Mouse (Mus musculus): ENCODE measurements around the gene Slc8a1. TPM values are rescaled to one million over a fixed set of nuclear protein-coding genes. Genes with fewer than 3 reads are reported as not detected.

Slc8a1 gene
- polyA plus RNA-seq, 1 experiment from 2014 or later, result 148 TPM

- WGBS (ENCODE audit: insufficient replicate concordance), result 88% methylated on average over 4 of the region's 4 CpGs
- Histone ChIP-seq H3K36me3 (ENCODE audit: control insufficient read depth, insufficient read depth, low read length) (peaks cover 4% of the 10 kb centered on the region; the same call in 1 of the 2 replicates), H3K4me3 (ENCODE audit: low read depth, low read length) (no peak overlapping the region), H3K4me2 (no peak overlapping the region), H3K27ac (ENCODE audit: low read depth, low read length) (no peak overlapping the region), H3K9me3 (replicated peaks; ENCODE audit: control insufficient read depth, low read length) (no peaks in the 10 kb centered on the region), H3K9ac (ENCODE audit: low read depth, low read length) (no peak overlapping the region), H3K4me1 (ENCODE audit: control insufficient read depth, insufficient read depth, low read length) (no peaks in the 10 kb centered on the region), H3K27me3 (ENCODE audit: control insufficient read depth, insufficient read depth, low read length) (no peaks in the 10 kb centered on the region)
- ATAC-seq (replicated peaks; ENCODE audit: insufficient number of reproducible peaks, low FRiP score, low TSS enrichment), result no peak
Observed at GRCm38 (mm10) chr17:81383461-81383860, 354.7 kb downstream of the Slc8a1 start.

DNA sequence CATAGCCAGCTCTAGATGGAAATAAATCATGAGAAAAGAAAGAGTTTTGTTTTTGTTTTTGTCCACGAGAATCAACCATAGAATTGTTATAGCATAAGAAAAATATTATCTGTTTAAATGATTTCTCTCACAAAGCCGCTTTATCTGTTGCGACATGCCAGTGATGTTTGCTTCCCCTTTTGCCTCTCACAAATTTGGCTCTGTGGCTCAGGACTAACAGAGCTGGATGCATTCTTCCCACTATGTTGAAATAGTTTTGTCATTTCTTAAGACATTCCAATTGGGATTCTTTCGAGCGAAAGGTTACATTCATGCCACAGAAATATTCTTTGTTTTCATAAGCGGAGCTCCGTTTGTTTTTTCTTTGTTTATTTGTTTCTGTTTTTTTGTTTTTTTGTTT is 359.7 kb downstream of the Slc8a1 start:
- H3K9me3 ChIP-seq (replicated peaks; ENCODE audit: control insufficient read depth, low read length), result no peaks in the 10 kb centered on the region
- H3K27ac ChIP-seq (ENCODE audit: low read depth, low read length), result no peak overlapping the region
- WGBS (ENCODE audit: insufficient replicate concordance), result 81% methylated on average over 7 of the region's 7 CpGs
- H3K9ac ChIP-seq (ENCODE audit: low read depth, low read length), result no peak overlapping the region
- H3K4me3 ChIP-seq (ENCODE audit: low read depth, low read length), result no peak overlapping the region
- no peaks in the 10 kb centered on the region for H3K4me1 ChIP-seq (ENCODE audit: control insufficient read depth, insufficient read depth, low read length)
- H3K36me3 ChIP-seq (ENCODE audit: control insufficient read depth, insufficient read depth, low read length), result no peaks in the 10 kb centered on the region
- no peaks in the 10 kb centered on the region for H3K27me3 ChIP-seq (ENCODE audit: control insufficient read depth, insufficient read depth, low read length)
- H3K4me2 ChIP-seq, result no peak overlapping the region
- ATAC-seq (replicated peaks; ENCODE audit: insufficient number of reproducible peaks, low FRiP score, low TSS enrichment), result no peak

- no peak for ATAC-seq (replicated peaks; ENCODE audit: insufficient number of reproducible peaks, low FRiP score, low TSS enrichment)
- H3K9me3 ChIP-seq (replicated peaks; ENCODE audit: control insufficient read depth, low read length), result no peaks in the 10 kb centered on the region
- 58% methylated on average over 5 of the region's 5 CpGs for WGBS (ENCODE audit: insufficient replicate concordance)
- no peak overlapping the region for H3K4me3 ChIP-seq (ENCODE audit: low read depth, low read length)
- H3K4me1 ChIP-seq (ENCODE audit: control insufficient read depth, insufficient read depth, low read length), result no peaks in the 10 kb centered on the region
- no peaks in the 10 kb centered on the region for H3K27me3 ChIP-seq (ENCODE audit: control insufficient read depth, insufficient read depth, low read length)
- H3K36me3 ChIP-seq (ENCODE audit: control insufficient read depth, insufficient read depth, low read length), result no peaks in the 10 kb centered on the region
- H3K4me2 ChIP-seq, result no peak overlapping the region
- no peak overlapping the region for H3K9ac ChIP-seq (ENCODE audit: low read depth, low read length)
- no peak overlapping the region for H3K27ac ChIP-seq (ENCODE audit: low read depth, low read length)
Observed at GRCm38 (mm10) chr17:81377757-81378299, 360.3 kb downstream of the Slc8a1 start.

- H3K27me3 ChIP-seq (ENCODE audit: control insufficient read depth, insufficient read depth, low read length), result no peaks in the 10 kb centered on the region
- H3K4me1 ChIP-seq (ENCODE audit: control insufficient read depth, insufficient read depth, low read length), result no peaks in the 10 kb centered on the region
- no peak for ATAC-seq (replicated peaks; ENCODE audit: insufficient number of reproducible peaks, low FRiP score, low TSS enrichment)
- H3K9ac ChIP-seq (ENCODE audit: low read depth, low read length), result no peak overlapping the region
- no peak overlapping the region for H3K4me2 ChIP-seq
- H3K4me3 ChIP-seq (ENCODE audit: low read depth, low read length), result no peak overlapping the region
- H3K36me3 ChIP-seq (ENCODE audit: control insufficient read depth, insufficient read depth, low read length), result no peaks in the 10 kb centered on the region
- no peak overlapping the region for H3K27ac ChIP-seq (ENCODE audit: low read depth, low read length)
- H3K9me3 ChIP-seq (replicated peaks; ENCODE audit: control insufficient read depth, low read length), result no peaks in the 10 kb centered on the region
- WGBS (ENCODE audit: insufficient replicate concordance), result 67% methylated on average over 1 of the region's 1 CpGs
Observed at GRCm38 (mm10) chr17:81377195-81377594, 361.0 kb downstream of the Slc8a1 start.

DNA sequence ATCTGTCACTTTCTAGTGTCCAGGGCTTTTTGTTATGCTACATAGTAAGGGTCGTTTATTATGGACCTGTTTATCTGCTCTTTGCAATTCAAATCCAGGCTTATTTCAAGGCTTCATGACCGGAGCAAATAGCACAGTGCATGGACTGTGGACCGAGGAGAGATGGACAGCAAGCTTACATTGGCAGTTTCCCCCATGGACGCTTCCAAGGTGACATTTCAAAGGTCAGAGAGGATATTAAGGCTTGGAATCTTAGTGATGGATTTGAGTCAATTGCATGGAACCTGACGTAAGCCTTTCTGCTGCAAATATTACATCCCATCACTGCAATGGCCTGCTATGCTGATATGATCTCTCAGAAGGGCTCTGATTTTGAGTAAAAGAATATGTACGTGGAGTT is 362.3 kb downstream of the Slc8a1 start:
- 74% methylated on average over 6 of the region's 6 CpGs for WGBS (ENCODE audit: insufficient replicate concordance)
- H3K4me3 ChIP-seq (ENCODE audit: low read depth, low read length), result no peak overlapping the region
- no peaks in the 10 kb centered on the region for H3K9me3 ChIP-seq (replicated peaks; ENCODE audit: control insufficient read depth, low read length)
- H3K27me3 ChIP-seq (ENCODE audit: control insufficient read depth, insufficient read depth, low read length), result no peaks in the 10 kb centered on the region
- no peak overlapping the region for H3K27ac ChIP-seq (ENCODE audit: low read depth, low read length)
- H3K4me1 ChIP-seq (ENCODE audit: control insufficient read depth, insufficient read depth, low read length), result no peaks in the 10 kb centered on the region
- H3K9ac ChIP-seq (ENCODE audit: low read depth, low read length), result no peak overlapping the region
- no peak for ATAC-seq (replicated peaks; ENCODE audit: insufficient number of reproducible peaks, low FRiP score, low TSS enrichment)
- no peaks in the 10 kb centered on the region for H3K36me3 ChIP-seq (ENCODE audit: control insufficient read depth, insufficient read depth, low read length)
- no peak overlapping the region for H3K4me2 ChIP-seq

DNA sequence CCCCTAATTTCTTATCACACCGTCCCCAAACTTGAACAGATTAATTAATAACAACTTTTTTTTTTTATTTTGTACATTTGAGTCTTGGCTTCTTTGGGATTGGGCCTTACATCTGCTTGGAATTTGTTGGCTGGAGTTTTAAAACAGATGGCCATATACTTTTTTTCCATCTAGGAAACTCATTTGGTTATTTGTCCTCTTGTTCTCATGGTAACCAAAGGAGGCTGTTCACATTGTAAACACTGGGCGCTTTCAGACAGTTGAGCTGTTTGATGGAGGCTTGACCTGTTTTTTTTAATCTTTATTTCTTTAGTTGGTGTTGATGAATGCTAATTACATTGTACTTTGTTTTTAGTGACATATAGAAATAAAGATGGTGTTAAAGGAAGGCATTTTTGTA is 369.1 kb downstream of the Slc8a1 start:
- H3K4me1 ChIP-seq (ENCODE audit: control insufficient read depth, insufficient read depth, low read length), result no peaks in the 10 kb centered on the region
- no peak overlapping the region for H3K27ac ChIP-seq (ENCODE audit: low read depth, low read length)
- no peaks in the 10 kb centered on the region for H3K27me3 ChIP-seq (ENCODE audit: control insufficient read depth, insufficient read depth, low read length)
- H3K4me3 ChIP-seq (ENCODE audit: low read depth, low read length), result no peak overlapping the region
- no peaks in the 10 kb centered on the region for H3K36me3 ChIP-seq (ENCODE audit: control insufficient read depth, insufficient read depth, low read length)
- H3K9me3 ChIP-seq (replicated peaks; ENCODE audit: control insufficient read depth, low read length), result no peaks in the 10 kb centered on the region
- 80% methylated on average over 2 of the region's 2 CpGs for WGBS (ENCODE audit: insufficient replicate concordance)
- H3K9ac ChIP-seq (ENCODE audit: low read depth, low read length), result no peak overlapping the region
- no peak overlapping the region for H3K4me2 ChIP-seq
- no peak for ATAC-seq (replicated peaks; ENCODE audit: insufficient number of reproducible peaks, low FRiP score, low TSS enrichment)

DNA sequence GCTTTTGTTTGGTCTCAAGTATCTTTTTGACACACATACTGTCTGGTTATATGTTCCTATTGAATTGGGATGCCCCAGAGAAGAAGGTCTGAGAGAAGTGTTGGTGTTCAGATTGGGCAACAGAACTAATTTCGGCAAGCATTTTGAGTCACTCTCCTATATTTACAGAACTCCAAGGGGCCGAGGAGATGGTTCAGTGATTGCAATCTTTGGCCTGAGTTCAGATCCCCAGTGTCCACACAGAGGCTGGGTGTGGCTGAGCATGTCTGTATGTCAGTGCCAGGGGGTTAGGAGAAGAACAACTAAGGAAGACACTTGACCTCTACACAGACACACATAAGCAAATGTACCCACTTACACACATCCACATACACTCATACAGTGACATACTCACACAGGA is 369.7 kb downstream of the Slc8a1 start:
- H3K9me3 ChIP-seq (replicated peaks; ENCODE audit: control insufficient read depth, low read length), result no peaks in the 10 kb centered on the region
- ATAC-seq (replicated peaks; ENCODE audit: insufficient number of reproducible peaks, low FRiP score, low TSS enrichment), result no peak
- no peak overlapping the region for H3K27ac ChIP-seq (ENCODE audit: low read depth, low read length)
- no peak overlapping the region for H3K4me2 ChIP-seq
- H3K4me1 ChIP-seq (ENCODE audit: control insufficient read depth, insufficient read depth, low read length), result no peaks in the 10 kb centered on the region
- no peaks in the 10 kb centered on the region for H3K36me3 ChIP-seq (ENCODE audit: control insufficient read depth, insufficient read depth, low read length)
- H3K27me3 ChIP-seq (ENCODE audit: control insufficient read depth, insufficient read depth, low read length), result no peaks in the 10 kb centered on the region
- WGBS (ENCODE audit: insufficient replicate concordance), result 78% methylated on average over 2 of the region's 2 CpGs
- no peak overlapping the region for H3K4me3 ChIP-seq (ENCODE audit: low read depth, low read length)
- no peak overlapping the region for H3K9ac ChIP-seq (ENCODE audit: low read depth, low read length)

GRCm38 (mm10) chr17:81363368-81363767 is 374.8 kb downstream of the Slc8a1 start:
- H3K27me3 ChIP-seq (ENCODE audit: control insufficient read depth, insufficient read depth, low read length), result no peaks in the 10 kb centered on the region
- no peaks in the 10 kb centered on the region for H3K4me1 ChIP-seq (ENCODE audit: control insufficient read depth, insufficient read depth, low read length)
- H3K9ac ChIP-seq (ENCODE audit: low read depth, low read length), result no peak overlapping the region
- H3K9me3 ChIP-seq (replicated peaks; ENCODE audit: control insufficient read depth, low read length), result no peaks in the 10 kb centered on the region
- H3K4me3 ChIP-seq (ENCODE audit: low read depth, low read length), result no peak overlapping the region
- H3K4me2 ChIP-seq, result no peak overlapping the region
- 89% methylated on average over 2 of the region's 2 CpGs for WGBS (ENCODE audit: insufficient replicate concordance)
- H3K27ac ChIP-seq (ENCODE audit: low read depth, low read length), result no peak overlapping the region
- no peak for ATAC-seq (replicated peaks; ENCODE audit: insufficient number of reproducible peaks, low FRiP score, low TSS enrichment)
- no peaks in the 10 kb centered on the region for H3K36me3 ChIP-seq (ENCODE audit: control insufficient read depth, insufficient read depth, low read length)

DNA sequence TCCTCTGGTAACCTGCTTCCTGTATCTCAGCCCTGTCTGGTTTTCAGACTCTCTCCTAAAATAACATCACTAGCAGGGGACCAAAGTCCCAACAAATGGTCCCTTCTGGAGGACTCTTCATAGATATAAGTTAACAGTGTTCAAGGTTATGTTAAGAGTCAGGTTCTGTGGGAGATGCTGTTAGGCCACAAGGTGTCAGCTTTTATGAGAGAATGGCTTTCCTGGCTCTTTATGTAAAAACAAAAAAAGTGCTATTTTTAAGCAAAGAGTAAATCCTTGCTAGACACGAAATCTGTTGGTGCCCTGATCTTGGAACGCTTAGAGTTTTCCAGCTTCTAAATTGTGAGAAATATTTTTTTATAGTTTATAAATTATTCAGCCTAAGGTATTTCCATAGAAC is 377.6 kb downstream of the Slc8a1 start:
- Histone ChIP-seq H3K4me3 (ENCODE audit: low read depth, low read length) (no peak overlapping the region), H3K9me3 (replicated peaks; ENCODE audit: control insufficient read depth, low read length) (peaks cover 2% of the 10 kb centered on the region; the same call in 1 of the 2 replicates), H3K36me3 (ENCODE audit: control insufficient read depth, insufficient read depth, low read length) (no peaks in the 10 kb centered on the region), H3K27ac (ENCODE audit: low read depth, low read length) (no peak overlapping the region), H3K9ac (ENCODE audit: low read depth, low read length) (no peak overlapping the region), H3K4me1 (ENCODE audit: control insufficient read depth, insufficient read depth, low read length) (no peaks in the 10 kb centered on the region), H3K4me2 (no peak overlapping the region), H3K27me3 (ENCODE audit: control insufficient read depth, insufficient read depth, low read length) (no peaks in the 10 kb centered on the region)
- ATAC-seq (replicated peaks; ENCODE audit: insufficient number of reproducible peaks, low FRiP score, low TSS enrichment), result no peak
- WGBS (ENCODE audit: insufficient replicate concordance), result 70% methylated on average over 2 of the region's 2 CpGs

Measured in heart, embryonic 11.5 days (tissue).